Mouse (Mus musculus) C2C12 (cell line): Measurements from ENCODE around the gene Olfr384. TPM values are rescaled to one million over a fixed set of nuclear protein-coding genes. Genes with fewer than 3 reads are reported as not detected.
"Not testable (repeated sequence)": the region's sequence is repeated elsewhere in the genome, so short reads cannot be mapped to it uniquely, and the experiment has no call there.

Experiments used
- H3K27me3 ChIP-seq: one replicate; pipeline ENCODE4 v1.6.1; 2011; ENCODE audit not compliant: control insufficient read depth, insufficient read depth, insufficient read length
- H3K36me3 ChIP-seq: one replicate; pipeline ENCODE4 v1.6.1; 2011; ENCODE audit not compliant: control insufficient read depth, insufficient read depth
- H3K4me3 ChIP-seq: one replicate; pipeline ENCODE4 v1.5.1; 2011; ENCODE audit warnings: mild to moderate bottlenecking, control low read depth; ENCODE audit not compliant: poor library complexity, insufficient read depth, severe bottlenecking
- H3K79me2 ChIP-seq: one replicate; pipeline ENCODE4 v1.6.1; 2011; ENCODE audit not compliant: control insufficient read depth, insufficient read depth
- H3K79me3 ChIP-seq: one replicate; pipeline ENCODE4 v1.6.1; 2011; ENCODE audit warnings: low read depth, control low read depth
- H3ac ChIP-seq: one replicate; pipeline ENCODE3; 2011; ENCODE audit warnings: low read depth; ENCODE audit not compliant: control insufficient read depth, insufficient read length
- CEBPB ChIP-seq: IDR thresholded peaks from one replicate; pipeline ENCODE4 v1.6.1; 2011; ENCODE audit warnings: low read depth, mild to moderate bottlenecking, control low read depth, moderate library complexity
- CTCF ChIP-seq: IDR thresholded peaks from one replicate; pipeline ENCODE4 v1.5.1; 2011; ENCODE audit not compliant: control insufficient read depth, insufficient read depth, insufficient read length
- FOSL1 ChIP-seq: IDR thresholded peaks from one replicate; pipeline ENCODE4 v1.8.0; 2011; ENCODE audit warnings: mild to moderate bottlenecking, low read length; ENCODE audit not compliant: poor library complexity, insufficient read depth, severe bottlenecking
- MAX ChIP-seq: IDR thresholded peaks from one replicate; pipeline ENCODE4 v1.6.1; 2011; ENCODE audit warnings: mild to moderate bottlenecking, control low read depth
- MYOD1 ChIP-seq: IDR thresholded peaks from one replicate; pipeline ENCODE4 v1.6.1; 2011; ENCODE audit warnings: low read depth; ENCODE audit not compliant: control insufficient read depth, insufficient read length
- MYOG ChIP-seq: IDR thresholded peaks from one replicate; pipeline ENCODE4 v1.6.1; 2011; ENCODE audit not compliant: control insufficient read depth, insufficient read length; ENCODE audit errors: extremely low read depth
- USF1 ChIP-seq: IDR thresholded peaks from one replicate; pipeline ENCODE4 v1.6.1; 2011; ENCODE audit warnings: low read depth, mild to moderate bottlenecking, control low read depth, moderate library complexity
- long read RNA-seq, 2 experiments: library from polyadenylated mRNA; unstranded; transcript quantifications; one replicate each; pipeline ENCODE4 v2.0.0; 2019 to 2020
- polyA plus RNA-seq: library from polyadenylated mRNA; unstranded; fragments of >200 nt; fragmentation: generic; extraction: Trizol; gene quantifications from one replicate; pipeline ENCODE4 v1.2.1, GENCODE M21; 2012; ENCODE audit warnings: missing spikeins

The Olfr384 gene
- not detected for polyA plus RNA-seq
- long read RNA-seq, experiment 1: 0 reads
- long read RNA-seq, experiment 2: 0 reads

GRCm38 (mm10) chr11:73598294-73598693 lies at the start of gene Olfr384:
Gene Olfr384 (plus strand): TSS chr11:73598594.
- TF ChIP-seq FOSL1: no peak
- no peak for TF ChIP-seq MYOD1
- TF ChIP-seq USF1: no peak
- TF ChIP-seq MYOG: no peak
- TF ChIP-seq MAX: no peak
- TF ChIP-seq CTCF: no peak
- no peak for TF ChIP-seq CEBPB
- H3K79me2 ChIP-seq: no peaks in the 10 kb centered on the region

GRCm38 (mm10) chr11:73579871-73580270 lies 18.5 kb upstream of the Olfr384 start:
- H3K79me3 ChIP-seq: no peaks in the 10 kb centered on the region

More at GRCm38 (mm10) chr11:73598294-73598693, at the start of gene Olfr384:
- H3K27me3 ChIP-seq: no peaks in the 10 kb centered on the region
- no peaks in the 10 kb centered on the region for H3K36me3 ChIP-seq
- no peaks in the 10 kb centered on the region for H3K79me3 ChIP-seq
- H3ac ChIP-seq: no peak within 1 kb of the TSS
- no peak within 1 kb of the TSS for H3K4me3 ChIP-seq

GRCm38 (mm10) chr11:73583188-73583587 lies 15.2 kb upstream of the Olfr384 start:
- H3K4me3 ChIP-seq, H3K79me3 ChIP-seq, H3K36me3 ChIP-seq, H3K79me2 ChIP-seq, H3ac ChIP-seq, H3K27me3 ChIP-seq: not testable (repeated sequence)

More at GRCm38 (mm10) chr11:73579871-73580270, 18.5 kb upstream of the Olfr384 start:
- Histone ChIP-seq H3K36me3 (no peaks in the 10 kb centered on the region), H3ac (no peak overlapping the region), H3K79me2 (no peaks in the 10 kb centered on the region), H3K4me3 (no peak overlapping the region), H3K27me3 (no peaks in the 10 kb centered on the region)
- TF ChIP-seq CEBPB: no peak

- Histone ChIP-seq H3ac (no peak within 1 kb of the TSS), H3K27me3 (no peaks in the 10 kb centered on the region), H3K79me3 (no peaks in the 10 kb centered on the region), H3K4me3 (no peak within 1 kb of the TSS), H3K79me2 (no peaks in the 10 kb centered on the region), H3K36me3 (no peaks in the 10 kb centered on the region)
- no peak for TF ChIP-seq USF1
- no peak for TF ChIP-seq MYOD1
- TF ChIP-seq FOSL1: no peak
- TF ChIP-seq MYOG: no peak
- TF ChIP-seq CEBPB: no peak
- no peak for TF ChIP-seq CTCF
- no peak for TF ChIP-seq MAX
Measured at GRCm38 (mm10) chr11:73592908-73593307, 5.5 kb upstream of the Olfr384 start, which contains the start of gene Olfr385. Gene Olfr385 (minus strand): TSS chr11:73593008.

Other genes with a start within 250 kb of the Olfr384 start
- not detected for gene Olfr20, start 247.8 kb upstream of the Olfr384 start, polyA plus RNA-seq
- gene Olfr376, start 227.3 kb upstream of the Olfr384 start, polyA plus RNA-seq: not detected
- not detected for gene Olfr1, start 199.0 kb upstream of the Olfr384 start, polyA plus RNA-seq
- not detected for gene Olfr378, start 170.1 kb upstream of the Olfr384 start, polyA plus RNA-seq
- not detected for gene Olfr380, start 141.1 kb upstream of the Olfr384 start, polyA plus RNA-seq
- not detected for gene Olfr381, start 107.0 kb upstream of the Olfr384 start, polyA plus RNA-seq
- gene Olfr382, start 81.4 kb upstream of the Olfr384 start, polyA plus RNA-seq: not detected
- not detected for gene Olfr385, start 5.6 kb upstream of the Olfr384 start, polyA plus RNA-seq
- not detected for gene Zfp735, start 90.2 kb downstream of the Olfr384 start, polyA plus RNA-seq
- gene Olfr389, start 182.1 kb downstream of the Olfr384 start, polyA plus RNA-seq: not detected
- gene Olfr390, start 184.4 kb downstream of the Olfr384 start, polyA plus RNA-seq: not detected
- not detected for gene Olfr391-ps, start 204.5 kb downstream of the Olfr384 start, polyA plus RNA-seq
- not detected for gene Olfr392, start 218.5 kb downstream of the Olfr384 start, polyA plus RNA-seq